Mouse (Mus musculus): ENCODE measurements around the gene Kat6b. TPM values are rescaled to one million over a fixed set of nuclear protein-coding genes. Genes with fewer than 3 reads are reported as not detected.

The Kat6b gene
- total RNA-seq, 2 experiments from 2014 or later: 6.9 to 10.6 TPM

Other genes with a start within 250 kb of the Kat6b start
- not detected in 2 replicates for gene Dupd1, start 233.1 kb downstream of the Kat6b start, total RNA-seq (2015; ENCODE audit: low replicate concordance)
- gene Dupd1, start 233.1 kb downstream of the Kat6b start, total RNA-seq (2017; ENCODE audit: low replicate concordance): not detected in 2 replicates

All from erythroblast, adult 5-6 weeks (primary cell).